Mouse (Mus musculus): ENCODE results near the gene Rhobtb1.

DNA sequence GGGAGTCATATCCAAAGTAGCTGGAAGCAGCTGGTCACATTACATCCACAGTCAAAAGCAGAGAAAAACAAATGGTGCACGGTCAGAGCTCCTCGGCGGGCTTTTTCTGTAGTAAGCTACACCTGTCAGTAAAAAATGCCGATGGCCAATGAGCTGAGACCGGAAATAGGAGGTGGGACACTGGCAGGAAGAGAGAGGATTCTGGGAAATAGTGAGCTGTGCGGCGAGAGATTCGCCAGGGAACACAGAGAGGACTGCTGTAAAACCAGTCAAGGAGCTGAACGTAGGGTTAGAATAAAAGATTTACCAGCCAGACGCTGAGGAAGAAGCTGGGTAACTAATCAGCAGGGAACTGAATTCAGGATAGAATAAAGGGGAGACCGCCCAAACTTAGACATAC is 167.3 kb downstream of the Rhobtb1 start:
- TF ChIP-seq CTCF (IDR thresholded peaks at IDR 0.05; ENCODE audit: low read depth, low read length), result no peak
- TF ChIP-seq POLR2A (IDR thresholded peaks at IDR 0.05; ENCODE audit: borderline replicate concordance, low read depth, low read length), result no peak
